In genomic region chr14:62496501-62496900, GRCm38 (mm10) we compare ENCODE assay signal across 21 mouse cellular contexts. TPM values are rescaled to one million over a fixed set of nuclear protein-coding genes. Genes with fewer than 3 reads are reported as not detected.
"Had no signal": no experiment of that assay in that cellular context is flagged by ENCODE, and none has a peak within 500 bp of the region (broad histone marks: within the 10 kb centered on the region; RNA-seq: fewer than 3 reads in every experiment).

No protein-coding gene starts in this region.

- H3K27ac ChIP-seq: lung, embryonic 15.5 days; macrophage; midbrain, embryonic 13.5 days; midbrain, embryonic 15.5 days; neural tube, embryonic 12.5 days; stomach, embryonic 15.5 days; stomach, postnatal 0 days had no signal

- DNase-seq: lung, adult 2 months; lung, postnatal 14 days; lung, postnatal 36 days; right cerebral cortex, postnatal 14 days; thymus, adult 2 months; thymus, postnatal 25 days; thymus, postnatal 4 days had no signal

- ATAC-seq: lung, postnatal 0 days; midbrain, embryonic 13.5 days; midbrain, embryonic 15.5 days had no signal

- H3K4me1 ChIP-seq: lung, embryonic 15.5 days; neural tube, embryonic 12.5 days; stomach, embryonic 15.5 days had no signal

- H3K4me3 ChIP-seq: lung, embryonic 15.5 days; megakaryocyte, embryonic 14.5 days; midbrain, embryonic 13.5 days; midbrain, embryonic 15.5 days; neural tube, embryonic 12.5 days; stomach, embryonic 15.5 days had no signal

RNA-seq across cellular contexts. Expression of gene Gucy1b2, which starts 40.4 kb away (rescaled TPM):
- total RNA-seq: megakaryocyte progenitor cell, adult 5-6 weeks; monocyte, adult 5-6 weeks; neutrophil, adult 5-6 weeks had no signal
- polyA plus RNA-seq: lung, adult 2 months; macrophage; spleen, adult 2 months; stomach, postnatal 0 days; urinary bladder, adult 2 months had no signal

RNA-seq across cellular contexts. Expression of gene Fam124a, which starts 59.0 kb away (rescaled TPM):
- total RNA-seq: megakaryocyte progenitor cell, adult 5-6 weeks; monocyte, adult 5-6 weeks; neutrophil, adult 5-6 weeks had no signal
